Mouse (Mus musculus) ES-Bruce4 (cell line): ENCODE results near the gene Tuba1a.

ENCODE experiments used
- CTCF ChIP-seq: IDR thresholded peaks from one replicate; pipeline ENCODE4 v1.8.1; 2011; ENCODE audit warnings: low read depth, low read length
- EP300 ChIP-seq: IDR thresholded peaks from 2 replicates; pipeline ENCODE4 v1.6.1; 2011; ENCODE audit warnings: low read depth, low read length; ENCODE audit not compliant: insufficient read depth
- POLR2A ChIP-seq: IDR thresholded peaks from one replicate; pipeline ENCODE4 v1.8.1; 2011; ENCODE audit warnings: low read length; ENCODE audit not compliant: insufficient read depth

- no peak for TF ChIP-seq CTCF
- no peak for TF ChIP-seq POLR2A
- TF ChIP-seq EP300, result no peak
Observed at GRCm38 (mm10) chr15:99001451-99001931, 48.0 kb upstream of the Tuba1a start.
